Mouse (Mus musculus) liver, embryonic 16.5 days (tissue): ENCODE data around the gene Ino80b. TPM values are rescaled to one million over a fixed set of nuclear protein-coding genes. Genes with fewer than 3 reads are reported as not detected.

Experiments
- ATAC-seq: fragments of 200-750 bp; cut with Nextera tagmentation; 2 replicates; pipeline ENCODE4 v1.8.0; 2017; ENCODE audit warnings: low read depth, mild to moderate bottlenecking, moderate number of reproducible peaks, moderate library complexity
- H3K27ac ChIP-seq: fragments of 300-500 bp; sonication (generic); 2 replicates; pipeline ENCODE4 v1.5.1; 2014; ENCODE audit warnings: mild to moderate bottlenecking, low read length
- H3K27me3 ChIP-seq: fragments of 300-500 bp; sonication (generic); 2 replicates; pipeline ENCODE4 v1.6.1; 2014; ENCODE audit warnings: low read depth, low read length, mixed read lengths; ENCODE audit not compliant: control insufficient read depth, insufficient read depth
- H3K36me3 ChIP-seq: fragments of 300-500 bp; sonication (generic); 2 replicates; pipeline ENCODE4 v1.6.1; 2014; ENCODE audit warnings: mild to moderate bottlenecking; ENCODE audit not compliant: control insufficient read depth, insufficient read depth
- H3K4me1 ChIP-seq: fragments of 300-500 bp; sonication (generic); 2 replicates; pipeline ENCODE4 v1.6.1; 2014; ENCODE audit warnings: low read depth, low read length, mixed read lengths; ENCODE audit not compliant: control insufficient read depth
- H3K4me2 ChIP-seq: fragments of 300-500 bp; sonication (generic); 2 replicates; pipeline ENCODE4 v1.6.1; 2014; ENCODE audit warnings: low read depth, low read length, mixed read lengths
- H3K4me3 ChIP-seq: fragments of 300-500 bp; sonication (generic); 2 replicates; pipeline ENCODE4 v1.5.1; 2014; ENCODE audit warnings: low read depth, mild to moderate bottlenecking, low read length
- H3K9ac ChIP-seq: fragments of 300-500 bp; sonication (generic); 2 replicates; pipeline ENCODE4 v1.6.1; 2014; ENCODE audit warnings: low read depth, low read length
- H3K9me3 ChIP-seq: fragments of 300-500 bp; sonication (generic); replicated peaks from 2 replicates; pipeline ENCODE4 v1.6.1; 2016; ENCODE audit warnings: low read length; ENCODE audit not compliant: control insufficient read depth
- WGBS: fragments of 180-500 bp; shearing (Covaris S2); extraction: QIAGEN DNeasy Blood & Tissue Kit; methylation state at CpG from one replicate; pipeline ENCODE4 v1.1.7; 2014; ENCODE audit not compliant: insufficient replicate concordance; 5-methylcytosine and 5-hydroxymethylcytosine counted together
- polyA plus RNA-seq: library from polyadenylated mRNA; unstranded; fragments of >200 nt; fragmentation: Nextera tagmentation; extraction: Ambion mirVana; gene quantifications from 2 replicates; pipeline ENCODE4 v1.2.1, GENCODE M21; 2015

Gene Ino80b
- polyA plus RNA-seq, 1 experiment from 2014 or later = 5.2 TPM

DNA sequence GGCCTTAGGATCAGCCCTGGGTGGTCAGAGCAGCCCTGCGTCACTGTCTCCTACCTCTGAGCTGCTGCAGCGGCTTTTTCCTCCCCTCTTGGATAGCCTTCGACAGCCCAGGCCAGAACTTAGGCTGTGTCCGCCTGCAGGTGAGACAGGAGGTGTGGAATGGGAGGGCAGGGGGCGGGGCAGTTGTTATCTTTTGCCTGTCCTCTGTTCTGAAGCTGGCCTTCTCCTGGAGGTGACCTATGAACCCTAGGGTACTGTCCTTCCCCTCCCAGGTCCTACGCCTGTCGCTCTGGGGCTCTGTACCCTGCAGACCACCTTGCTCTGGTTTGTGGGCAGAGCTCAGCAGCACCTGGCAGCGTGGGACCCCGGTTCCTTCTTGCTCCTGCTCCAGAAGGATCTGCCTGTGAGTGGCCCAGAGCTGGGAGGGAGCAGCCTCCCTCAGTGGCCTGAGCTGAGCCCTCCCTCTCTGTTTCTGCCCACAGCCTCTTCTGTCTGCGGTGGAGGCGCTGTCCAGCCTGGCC is 22.0 kb downstream of the Ino80b start:
- ATAC-seq = peak; percentile 41
- H3K4me3 ChIP-seq = no peak overlapping the region
- WGBS = 59% methylated on average over 11 of the region's 11 CpGs
- H3K27me3 ChIP-seq = no peaks in the 10 kb centered on the region; the same call in 1 of the 2 replicates
- peaks cover 30% of the 10 kb centered on the region for H3K4me1 ChIP-seq
- no peaks in the 10 kb centered on the region for H3K36me3 ChIP-seq
- peak overlapping the region; percentile 90; the same call in 1 of the 2 replicates for H3K9ac ChIP-seq
- H3K9me3 ChIP-seq = no peaks in the 10 kb centered on the region
- H3K27ac ChIP-seq = no peak overlapping the region
- H3K4me2 ChIP-seq = peak overlapping the region; percentile 100

DNA sequence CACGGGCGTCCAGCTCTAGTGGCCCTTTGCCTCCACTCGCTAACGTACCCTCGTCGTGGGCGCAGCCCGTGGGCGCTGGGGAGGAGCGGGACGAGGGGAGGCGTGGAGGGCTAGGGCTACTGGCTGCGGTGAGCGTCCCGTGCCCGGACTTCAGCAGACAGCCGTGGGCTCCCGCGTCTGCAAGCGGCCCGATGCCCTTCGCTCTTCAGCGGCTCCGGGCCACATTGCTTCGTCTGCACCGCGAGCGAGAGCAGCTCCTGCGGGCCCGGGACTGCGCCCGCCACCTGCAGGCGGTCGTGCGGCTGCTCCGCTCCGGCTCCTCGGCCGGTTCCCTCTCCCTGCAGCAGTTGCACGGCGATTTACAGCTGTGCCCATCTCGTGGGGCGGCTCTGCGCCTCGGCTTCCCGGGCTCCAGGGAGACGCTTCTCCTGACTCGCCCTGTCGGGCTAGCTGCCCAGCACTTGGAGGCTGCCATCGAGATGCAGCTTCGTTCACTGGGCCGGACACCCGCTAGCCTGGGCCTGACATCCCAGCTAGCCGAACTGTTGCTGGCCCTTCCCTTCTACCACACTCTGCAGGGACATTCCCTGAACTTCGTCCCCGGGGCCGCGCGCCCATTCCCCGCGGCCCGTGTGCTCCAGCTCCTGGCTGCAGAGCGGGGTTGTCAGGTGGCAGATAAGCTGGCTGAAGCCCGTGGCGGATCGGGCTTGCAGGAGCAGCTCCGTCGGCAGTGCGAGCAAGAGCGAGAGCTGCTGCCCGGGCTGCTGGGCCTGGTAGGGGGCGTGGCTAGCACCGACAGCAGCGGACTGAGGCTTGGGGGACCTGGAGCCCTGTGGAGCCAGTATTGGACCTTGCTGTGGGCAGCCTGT is 23.3 kb downstream of the Ino80b start:
- peak; percentile 72 for ATAC-seq
- under 1% methylated on average over 68 of the region's 74 CpGs for WGBS

DNA sequence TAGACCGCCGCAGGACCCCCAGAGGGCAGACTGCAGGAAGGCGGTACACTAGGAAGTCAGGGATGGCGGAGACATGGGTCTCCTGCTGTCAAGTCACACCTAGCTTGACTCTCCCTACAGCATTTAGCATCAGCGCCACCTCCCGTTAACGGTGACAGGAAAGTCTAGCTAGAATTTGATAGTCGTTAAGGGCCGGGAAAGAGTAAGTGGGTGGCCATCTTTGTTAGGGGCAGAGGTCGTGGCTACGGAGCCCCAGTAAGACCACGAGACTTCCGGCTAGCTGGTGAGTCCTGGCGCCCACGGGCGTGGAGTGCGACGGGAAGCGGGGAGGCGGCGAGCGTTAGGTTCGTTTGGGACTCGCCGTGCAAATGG is 23.9 kb downstream of the Ino80b start, which contains the start of the genes Ccdc142 and Gm42688:
Gene Ccdc142 (plus strand): TSS at position 286 of the 372 bp plus-strand sequence.
Gene Gm42688 (plus strand): TSS at position 302 of the 372 bp plus-strand sequence.
- Histone ChIP-seq H3K9me3 (no peaks in the 10 kb centered on the region), H3K27ac (peak within 1 kb of the TSS; percentile 85), H3K4me1 (peaks cover 24% of the 10 kb centered on the region), H3K36me3 (no peaks in the 10 kb centered on the region), H3K9ac (peak within 1 kb of the TSS; percentile 90), H3K4me2 (peak within 1 kb of the TSS; percentile 100), H3K27me3 (no peaks in the 10 kb centered on the region; the same call in 1 of the 2 replicates), H3K4me3 (peak within 1 kb of the TSS; percentile 86)
- peak; percentile 83 for ATAC-seq
- WGBS = under 1% methylated on average over 25 of the region's 25 CpGs

More for the DNA sequence above, 23.3 kb downstream of the Ino80b start:
- peak overlapping the region; percentile 86 for H3K4me3 ChIP-seq
- peaks cover 24% of the 10 kb centered on the region for H3K4me1 ChIP-seq
- peak overlapping the region; percentile 85 for H3K27ac ChIP-seq
- H3K27me3 ChIP-seq = no peaks in the 10 kb centered on the region; the same call in 1 of the 2 replicates
- peak overlapping the region; percentile 90 for H3K9ac ChIP-seq
- no peaks in the 10 kb centered on the region for H3K9me3 ChIP-seq
- H3K4me2 ChIP-seq = peak overlapping the region; percentile 100
- no peaks in the 10 kb centered on the region for H3K36me3 ChIP-seq

DNA sequence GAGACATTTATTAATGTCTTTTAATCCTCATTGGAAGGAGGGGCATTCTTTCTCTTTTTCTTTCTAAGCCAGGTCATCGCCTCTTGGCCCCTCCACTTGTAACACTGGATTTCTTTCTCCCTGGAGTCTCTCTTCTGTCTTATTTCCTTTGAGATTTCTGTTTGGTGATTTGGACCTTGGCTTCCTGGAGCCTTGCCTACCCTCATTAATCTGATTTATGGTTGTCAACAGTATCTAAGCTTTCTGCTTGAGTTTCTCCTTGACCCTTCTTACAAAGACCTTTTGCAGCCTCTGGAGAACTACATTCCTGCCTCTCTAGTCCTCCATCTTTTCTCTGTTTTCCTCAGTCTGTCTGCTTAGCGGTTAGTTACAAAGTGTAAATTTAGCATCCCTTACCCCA is 26.8 kb downstream of the Ino80b start:
- no peak for ATAC-seq
- Histone ChIP-seq H3K27me3 (no peaks in the 10 kb centered on the region; the same call in 1 of the 2 replicates), H3K4me1 (peaks cover 24% of the 10 kb centered on the region), H3K9ac (no peak overlapping the region), H3K36me3 (no peaks in the 10 kb centered on the region), H3K4me2 (no peak overlapping the region), H3K4me3 (no peak overlapping the region), H3K27ac (no peak overlapping the region), H3K9me3 (0 out of 2 replicates have a peak, but pooled peaks cover 2% of the 10 kb centered on the region)
- WGBS = 54% methylated on average over 2 of the region's 2 CpGs

DNA sequence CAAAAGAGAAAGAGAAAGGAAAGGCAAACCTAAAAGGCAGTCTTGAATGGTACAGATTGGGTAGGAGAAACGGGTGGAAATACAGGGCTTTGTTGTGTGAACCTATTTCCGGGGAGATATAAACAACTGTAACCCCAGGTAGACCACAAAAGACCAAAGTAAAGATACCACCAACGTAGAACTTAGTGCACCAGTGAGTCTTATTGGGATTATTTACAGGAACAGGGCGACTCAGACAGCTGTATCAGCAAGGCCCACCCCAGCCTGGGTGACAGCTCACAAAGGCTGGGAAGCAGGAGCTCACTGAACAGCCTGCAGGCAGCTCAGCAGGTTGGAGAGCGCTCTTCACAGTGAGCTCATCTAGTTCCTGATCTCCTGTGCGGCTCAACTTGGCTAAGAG is 29.3 kb downstream of the Ino80b start:
- ATAC-seq = no peak
- no peak overlapping the region for H3K4me3 ChIP-seq
- H3K36me3 ChIP-seq = no peaks in the 10 kb centered on the region
- no peak overlapping the region for H3K4me2 ChIP-seq
- 0 out of 2 replicates have a peak, but pooled peaks cover 2% of the 10 kb centered on the region for H3K9me3 ChIP-seq
- H3K27me3 ChIP-seq = peaks cover 3% of the 10 kb centered on the region; the same call in 1 of the 2 replicates
- H3K4me1 ChIP-seq = peaks cover 6% of the 10 kb centered on the region
- no peak overlapping the region for H3K27ac ChIP-seq
- no peak overlapping the region for H3K9ac ChIP-seq
- 45% methylated on average over 6 of the region's 6 CpGs for WGBS

DNA sequence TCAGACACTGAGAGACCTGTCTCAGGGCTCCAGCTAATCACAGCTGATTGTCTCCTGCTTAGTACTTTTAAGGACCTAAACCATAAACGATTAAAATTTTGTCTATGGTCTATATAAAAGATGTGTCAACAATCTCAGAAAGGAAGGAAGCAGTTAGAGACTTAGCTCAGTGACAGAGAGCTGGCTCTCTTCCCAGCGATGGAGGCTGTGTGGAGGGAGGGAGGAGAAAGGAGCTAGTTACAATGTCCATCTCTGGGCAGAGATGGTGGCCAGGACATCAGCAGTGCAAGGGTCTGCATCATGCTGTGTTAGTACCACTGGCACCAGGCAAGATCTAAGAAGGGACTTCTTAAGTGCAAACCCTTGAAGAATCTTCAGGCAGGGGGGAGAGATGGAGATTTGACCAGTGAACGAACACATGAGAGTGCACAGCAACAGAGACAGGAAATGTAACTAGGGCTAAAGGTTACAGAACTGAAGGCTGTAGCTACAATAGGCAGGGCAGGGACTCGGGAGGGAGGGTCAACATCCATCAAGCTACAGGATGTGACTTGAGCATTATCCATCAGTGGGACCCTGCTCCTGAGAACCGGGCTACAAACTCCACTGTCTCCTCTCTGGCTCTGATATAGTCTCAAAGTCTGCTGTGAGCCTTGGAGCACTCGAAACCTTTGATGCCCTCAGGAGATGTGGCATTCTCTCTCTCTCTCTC is 32.7 kb downstream of the Ino80b start:
- ATAC-seq = 0 out of 2 replicates have a peak, but pooled peaks have one; percentile 37
- Histone ChIP-seq H3K9me3 (0 out of 2 replicates have a peak, but pooled peaks cover 2% of the 10 kb centered on the region), H3K27me3 (peaks cover 33% of the 10 kb centered on the region), H3K4me2 (no peak overlapping the region), H3K4me3 (no peak overlapping the region), H3K9ac (no peak overlapping the region), H3K36me3 (no peaks in the 10 kb centered on the region), H3K27ac (no peak overlapping the region), H3K4me1 (no peaks in the 10 kb centered on the region)
- WGBS = 20% methylated on average over 6 of the region's 6 CpGs

DNA sequence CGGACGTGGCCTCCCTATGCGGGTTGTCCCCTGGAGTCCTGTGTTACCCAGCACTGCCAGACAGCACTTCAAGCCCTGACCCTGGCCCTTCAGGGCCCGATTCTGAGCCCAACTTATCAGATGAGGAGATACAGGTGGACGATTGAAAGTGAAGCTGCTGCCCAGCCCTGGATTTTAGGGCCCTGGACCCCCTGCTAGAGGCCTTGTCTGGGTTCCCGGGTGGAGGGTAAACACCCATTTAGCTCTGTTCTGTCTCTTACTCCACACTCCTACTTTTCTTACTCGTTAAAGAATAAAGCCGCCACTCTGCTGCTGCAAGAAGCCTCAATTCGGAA is 37.3 kb downstream of the Ino80b start:
- Histone ChIP-seq H3K9me3 (no peaks in the 10 kb centered on the region), H3K4me1 (no peaks in the 10 kb centered on the region; the same call in 1 of the 2 replicates), H3K4me3 (peak overlapping the region; percentile 10; the same call in 1 of the 2 replicates), H3K27me3 (peaks cover 80% of the 10 kb centered on the region), H3K9ac (no peak overlapping the region), H3K27ac (no peak overlapping the region), H3K36me3 (no peaks in the 10 kb centered on the region), H3K4me2 (0 out of 2 replicates have a peak overlapping the region, but pooled peaks have one; percentile 28)
- no peak for ATAC-seq
- WGBS = 20% methylated on average over 9 of the region's 9 CpGs

DNA sequence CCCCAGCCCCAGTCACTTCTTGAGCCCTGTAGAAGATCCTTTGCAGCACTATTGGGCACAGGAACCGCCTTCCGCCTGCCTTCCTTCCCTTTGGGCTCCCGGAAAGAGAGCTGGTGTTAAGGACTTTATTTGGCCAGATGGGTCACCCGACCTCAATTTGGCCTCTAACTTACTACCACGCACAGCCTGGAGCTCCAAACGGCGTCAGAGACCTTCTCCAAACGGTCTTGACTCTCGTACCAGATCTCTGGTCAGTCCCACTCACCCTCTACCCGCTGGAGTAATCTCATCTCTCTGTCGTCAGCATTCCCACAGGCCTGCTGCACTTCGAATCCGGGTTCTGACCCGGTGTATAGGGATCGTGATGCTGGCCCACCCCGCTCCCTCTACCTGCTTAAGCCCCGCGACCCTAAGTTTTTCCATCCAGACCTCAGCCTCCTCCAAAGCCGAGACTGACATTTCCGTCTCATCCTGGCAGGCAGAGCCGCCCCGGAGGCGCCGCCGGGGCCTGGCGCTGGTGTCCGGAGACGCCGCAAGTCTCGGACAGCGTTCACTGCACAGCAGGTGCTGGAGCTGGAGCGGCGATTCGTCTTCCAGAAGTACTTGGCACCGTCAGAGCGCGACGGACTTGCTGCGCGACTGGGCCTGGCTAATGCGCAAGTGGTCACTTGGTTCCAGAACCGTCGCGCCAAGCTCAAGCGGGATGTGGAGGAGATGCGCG is 37.9 kb downstream of the Ino80b start:
- no peak overlapping the region for H3K9ac ChIP-seq

More for the DNA sequence above, 37.9 kb downstream of the Ino80b start:
- H3K4me3 ChIP-seq = peak overlapping the region; percentile 10
- no peaks in the 10 kb centered on the region for H3K36me3 ChIP-seq
- peak overlapping the region; percentile 28 for H3K4me2 ChIP-seq
- H3K4me1 ChIP-seq = no peaks in the 10 kb centered on the region; the same call in 1 of the 2 replicates
- WGBS = 3% methylated on average over 47 of the region's 47 CpGs
- H3K9me3 ChIP-seq = no peaks in the 10 kb centered on the region
- H3K27ac ChIP-seq = no peak overlapping the region
- H3K27me3 ChIP-seq = peaks cover 79% of the 10 kb centered on the region
- ATAC-seq = no peak
